Mouse (Mus musculus): ENCODE data around the gene 1700029I15Rik. TPM values are rescaled to one million over a fixed set of nuclear protein-coding genes. Genes with fewer than 3 reads are reported as not detected.

The 1700029I15Rik gene
- polyA plus RNA-seq, 1 experiment: 1.1 TPM

DNA sequence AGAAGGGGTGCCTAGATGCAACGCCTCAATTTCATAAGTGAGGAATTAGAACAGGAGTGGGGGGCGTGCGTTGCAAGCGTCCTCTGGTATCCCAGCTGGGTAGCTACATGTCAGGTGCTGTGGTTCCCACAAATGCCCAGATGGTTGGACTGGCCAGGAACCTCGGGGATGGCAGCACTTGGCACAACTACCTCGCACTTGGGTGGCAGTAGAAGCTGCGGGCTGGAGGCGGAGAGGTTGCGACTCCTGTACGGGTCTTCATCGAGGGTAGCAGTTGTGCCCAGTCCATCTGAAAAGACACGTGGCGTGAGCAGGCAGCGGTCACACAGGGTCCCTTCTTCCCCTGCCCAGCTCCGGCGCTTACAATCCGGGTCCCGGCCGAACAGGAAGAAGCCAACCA lies 12.0 kb upstream of the 1700029I15Rik start:
- no peak for TF ChIP-seq GATA1 (IDR thresholded peaks at IDR 0.05; ENCODE audit: low read length)

GRCm38 (mm10) chr2:92370821-92371805 lies 11.2 kb upstream of the 1700029I15Rik start:
- TF ChIP-seq GATA1 (IDR thresholded peaks at IDR 0.05; ENCODE audit: low read length): no peak

GRCm38 (mm10) chr2:92371971-92372690 lies 10.2 kb upstream of the 1700029I15Rik start:
- TF ChIP-seq GATA1 (IDR thresholded peaks at IDR 0.05; ENCODE audit: low read length): no peak

DNA sequence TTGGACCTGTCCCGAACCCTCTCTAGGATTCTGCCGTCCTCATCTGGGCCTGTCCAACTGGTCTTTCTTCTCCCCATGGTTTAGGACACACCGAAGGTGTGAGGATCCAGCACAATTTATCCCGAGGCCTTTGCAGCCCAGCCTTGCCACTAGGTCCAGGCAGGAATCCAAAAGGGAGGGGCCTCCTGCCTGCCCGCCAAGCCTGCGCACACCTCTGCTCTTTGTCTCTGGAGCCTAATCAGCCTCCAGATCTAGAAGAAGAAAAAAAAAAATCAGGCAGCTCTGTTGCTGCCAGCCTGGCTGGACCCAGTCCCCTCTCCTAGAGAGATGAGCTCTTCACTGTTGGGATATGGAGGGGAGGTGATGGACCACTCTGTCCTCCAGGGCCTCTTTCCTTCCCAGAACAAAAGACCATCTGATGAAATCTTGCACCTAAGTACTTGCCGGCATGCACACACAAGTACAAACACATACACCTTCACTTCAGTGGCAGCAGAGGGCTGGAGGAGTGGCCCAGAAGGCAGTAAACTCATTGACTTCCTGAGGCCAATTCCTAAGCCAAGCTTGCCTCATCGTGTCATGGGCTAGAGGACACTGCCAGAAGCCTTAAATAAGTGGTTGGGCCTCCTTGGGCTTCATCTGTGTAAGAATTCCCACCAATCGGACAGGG lies 9.4 kb upstream of the 1700029I15Rik start:
- no peak for TF ChIP-seq GATA1 (IDR thresholded peaks at IDR 0.05; ENCODE audit: low read length)

DNA sequence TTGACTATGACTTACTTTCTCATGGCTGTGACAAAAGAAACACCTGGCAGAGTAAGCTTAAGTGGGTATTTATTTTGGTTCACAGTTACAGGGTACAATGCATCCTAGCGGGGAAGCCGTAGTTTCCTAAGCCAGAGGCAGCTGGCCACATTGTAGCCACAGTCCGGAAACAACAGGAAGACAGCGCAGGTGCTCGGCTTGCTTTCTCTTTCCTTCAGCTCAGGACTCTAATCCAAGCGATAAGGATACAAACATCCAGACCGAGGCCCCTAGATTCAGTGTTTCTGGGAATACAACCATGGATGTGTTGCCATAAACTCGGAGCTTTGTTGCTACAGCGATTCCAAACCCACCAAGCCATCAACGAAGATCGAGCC lies 8.9 kb upstream of the 1700029I15Rik start:
- TF ChIP-seq GATA1 (IDR thresholded peaks at IDR 0.05; ENCODE audit: low read length): no peak

GRCm38 (mm10) chr2:92374514-92374913 lies 7.8 kb upstream of the 1700029I15Rik start, which contains the start of the genes Pex16 and Large2:
Gene Pex16, plus strand, starts transcription at chr2:92374676.
Gene Large2, minus strand, starts transcription at chr2:92374869.
- TF ChIP-seq GATA1 (IDR thresholded peaks at IDR 0.05; ENCODE audit: low read length): no peak

DNA sequence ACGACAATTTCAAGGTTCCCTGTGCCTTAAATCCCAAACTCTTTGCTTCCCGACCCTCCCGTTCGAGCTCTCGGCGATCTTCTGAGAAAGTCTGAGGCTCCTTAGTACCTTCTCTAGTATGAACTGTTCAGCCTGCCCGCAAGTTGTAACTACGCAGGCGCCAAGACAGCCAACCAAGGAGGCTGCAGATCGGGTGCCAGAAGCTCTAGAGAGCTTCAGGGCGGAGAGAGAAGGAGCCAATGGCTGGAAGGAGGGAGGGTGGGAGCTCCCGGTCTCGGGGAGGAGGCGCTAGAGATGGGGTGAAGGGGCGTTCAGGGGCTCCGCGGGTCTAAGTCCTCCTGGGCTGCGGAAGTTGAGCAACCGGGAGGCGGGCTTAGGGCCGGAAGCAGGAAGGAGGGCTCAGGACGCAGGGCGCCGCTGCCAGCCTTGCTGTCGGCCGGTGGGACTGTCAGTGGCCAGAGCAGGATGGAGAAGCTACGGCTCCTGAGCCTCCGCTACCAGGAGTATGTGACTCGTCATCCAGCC lies 7.2 kb upstream of the 1700029I15Rik start:
- TF ChIP-seq GATA1 (IDR thresholded peaks at IDR 0.05; ENCODE audit: low read length): no peak

- TF ChIP-seq GATA1 (IDR thresholded peaks at IDR 0.05; ENCODE audit: low read length): no peak
These were observed 6.5 kb upstream of the 1700029I15Rik start for GRCm38 (mm10) chr2:92375788-92376187.

- no peak for TF ChIP-seq GATA1 (IDR thresholded peaks at IDR 0.05; ENCODE audit: low read length)
These were observed 6.0 kb upstream of the 1700029I15Rik start for GRCm38 (mm10) chr2:92376300-92376699.

DNA sequence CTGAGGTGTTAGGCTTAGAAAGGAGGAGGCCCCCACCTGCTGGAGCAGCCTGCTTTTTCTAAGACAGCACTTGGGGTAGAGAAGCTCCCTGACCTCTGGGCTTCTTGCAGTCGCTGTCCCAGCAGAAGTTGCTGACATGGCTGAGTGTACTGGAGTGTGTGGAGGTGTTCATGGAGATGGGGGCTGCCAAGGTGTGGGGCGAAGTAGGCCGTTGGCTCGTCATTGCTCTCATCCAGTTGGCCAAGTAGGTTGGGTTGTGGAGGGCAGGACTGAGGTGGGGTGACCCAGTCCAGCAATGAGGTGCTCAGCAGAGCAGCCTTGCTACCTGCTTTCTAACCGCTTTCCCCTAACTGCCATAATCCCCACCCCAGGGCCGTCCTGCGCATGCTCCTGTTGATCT lies 5.0 kb upstream of the 1700029I15Rik start:
- TF ChIP-seq GATA1 (IDR thresholded peaks at IDR 0.05; ENCODE audit: low read length): no peak

GRCm38 (mm10) chr2:92379783-92380494 lies 2.4 kb upstream of the 1700029I15Rik start:
- no peak for TF ChIP-seq GATA1 (IDR thresholded peaks at IDR 0.05; ENCODE audit: low read length)

DNA sequence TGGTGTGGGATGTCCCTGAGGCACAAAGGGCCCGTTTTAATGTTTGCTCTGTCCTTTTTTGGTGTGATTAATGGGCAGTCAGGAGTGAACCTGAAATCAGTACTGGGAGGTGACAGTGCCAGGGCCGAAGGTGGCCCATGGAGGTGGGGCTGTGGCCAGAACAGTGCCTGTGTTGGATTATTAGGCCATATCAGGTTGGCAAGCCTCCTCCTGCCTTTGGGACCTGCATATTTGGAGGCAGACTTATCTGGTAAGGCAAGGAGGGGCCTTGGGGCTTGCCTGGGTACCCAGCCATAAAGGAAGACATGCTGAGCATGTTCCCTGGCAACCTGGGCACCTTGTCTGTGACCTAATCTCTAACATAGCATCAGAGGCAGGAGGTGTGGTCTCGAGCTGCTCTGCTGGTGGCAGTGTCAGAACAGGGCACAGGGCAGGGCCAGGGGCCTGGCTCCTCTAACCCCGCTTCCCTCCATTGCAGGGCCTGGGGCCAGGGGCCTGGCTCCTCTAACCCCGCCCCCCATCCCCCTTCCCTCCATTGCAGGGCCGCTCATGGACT lies 1.8 kb upstream of the 1700029I15Rik start:
- TF ChIP-seq GATA1 (IDR thresholded peaks at IDR 0.05; ENCODE audit: low read length): no peak

- TF ChIP-seq GATA1 (IDR thresholded peaks at IDR 0.05; ENCODE audit: low read length): no peak
These were observed 1.2 kb upstream of the 1700029I15Rik start for GRCm38 (mm10) chr2:92381161-92381560.

DNA sequence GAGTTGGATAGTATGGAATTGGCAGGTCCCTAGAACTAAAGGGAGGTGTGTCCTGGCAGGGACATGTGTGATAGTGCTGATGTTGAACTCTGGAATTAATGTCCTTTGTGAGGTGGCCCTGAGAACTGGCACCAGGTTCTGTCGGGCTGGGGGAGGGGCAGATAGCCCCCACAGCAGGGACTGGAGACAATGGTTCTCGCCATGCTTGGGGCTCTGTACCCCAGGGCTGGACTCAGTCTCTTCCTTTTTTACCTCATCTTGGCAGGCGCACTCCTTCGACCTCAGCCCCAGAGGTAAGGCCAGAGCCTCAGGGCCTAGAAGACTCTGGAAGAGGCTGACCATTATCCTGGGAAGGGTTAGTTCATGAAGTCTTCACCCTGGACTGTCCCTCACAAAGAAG lies 421 bp downstream of the 1700029I15Rik start:
- no peak for TF ChIP-seq GATA1 (IDR thresholded peaks at IDR 0.05; ENCODE audit: low read length)

DNA sequence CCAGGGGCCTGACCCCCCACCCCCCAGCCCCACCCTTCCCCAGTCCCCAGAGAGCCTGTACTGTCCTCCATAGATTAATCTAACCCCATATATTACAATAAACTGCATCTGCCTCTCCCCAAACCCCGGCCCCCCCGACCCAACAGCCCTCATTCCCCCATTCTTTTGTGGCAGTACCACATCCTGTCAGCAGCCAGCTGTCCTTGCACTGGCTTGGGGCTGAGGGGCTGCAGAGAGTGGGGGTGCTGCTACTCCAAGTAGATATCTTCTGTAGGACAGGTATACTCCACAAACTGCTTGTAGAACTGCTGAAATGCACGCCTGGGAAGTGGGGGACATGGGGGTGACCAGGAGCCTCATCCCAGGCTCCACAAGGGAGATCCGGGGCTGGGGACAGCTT lies 1.8 kb downstream of the 1700029I15Rik start:
- TF ChIP-seq GATA1 (IDR thresholded peaks at IDR 0.05; ENCODE audit: low read length): no peak
